Mouse (Mus musculus) forebrain, embryonic 14.5 days (tissue): ENCODE measurements around the gene Nlrp14. TPM values are rescaled to one million over a fixed set of nuclear protein-coding genes. Genes with fewer than 3 reads are reported as not detected.
"Not testable (repeated sequence)": the region's sequence is repeated elsewhere in the genome, so short reads cannot be mapped to it uniquely, and the experiment has no call there.

Source experiments
- ATAC-seq: fragments of 200-750 bp; cut with Nextera tagmentation; 2 replicates; pipeline ENCODE4 v1.8.0; 2017; ENCODE audit warnings: mild to moderate bottlenecking, moderate library complexity
- DNase-seq: peaks from one replicate; pipeline ENCODE4 v3.0.0-alpha.2; 2015; ENCODE audit warnings: low spot score
- H3K27ac ChIP-seq: fragments of 300-500 bp; sonication (generic); 2 replicates; pipeline ENCODE4 v1.5.1; 2014; ENCODE audit warnings: low read depth, mild to moderate bottlenecking, control low read depth, low read length, moderate library complexity
- H3K27me3 ChIP-seq: fragments of 300-500 bp; sonication (generic); replicated peaks from 2 replicates; pipeline ENCODE4 v1.6.1; 2014; ENCODE audit warnings: low read length, control low read depth, mixed read lengths; ENCODE audit not compliant: control insufficient read depth, insufficient read depth
- H3K36me3 ChIP-seq: fragments of 300-500 bp; sonication (generic); 2 replicates; pipeline ENCODE4 v1.6.1; 2014; ENCODE audit warnings: low read length, control low read depth; ENCODE audit not compliant: control insufficient read depth, insufficient read depth
- H3K4me1 ChIP-seq: fragments of 300-500 bp; sonication (generic); 2 replicates; pipeline ENCODE4 v1.6.1; 2014; ENCODE audit warnings: antibody characterized with exemption, low read length, control low read depth; ENCODE audit not compliant: control insufficient read depth, insufficient read depth
- H3K4me2 ChIP-seq: fragments of 300-500 bp; sonication (generic); 2 replicates; pipeline ENCODE4 v1.6.1; 2014; ENCODE audit warnings: mild to moderate bottlenecking, control low read depth, low read length
- H3K4me3 ChIP-seq: fragments of 300-500 bp; sonication (generic); 2 replicates; pipeline ENCODE4 v1.5.1; 2014; ENCODE audit warnings: low read depth, low read length, control low read depth
- H3K9ac ChIP-seq: fragments of 300-500 bp; sonication (generic); 2 replicates; pipeline ENCODE4 v1.6.1; 2014; ENCODE audit warnings: mild to moderate bottlenecking, low read length, control low read depth, moderate library complexity
- H3K9me3 ChIP-seq: fragments of 300-500 bp; sonication (generic); replicated peaks from 2 replicates; pipeline ENCODE4 v1.6.1; 2016; ENCODE audit warnings: low read length, control low read depth, mixed read lengths; ENCODE audit not compliant: control insufficient read depth
- WGBS: fragments of 180-500 bp; shearing (Covaris S2); extraction: QIAGEN DNeasy Blood & Tissue Kit; methylation state at CpG from one replicate; pipeline ENCODE4 v1.1.7; 2014; 5-methylcytosine and 5-hydroxymethylcytosine counted together
- polyA plus RNA-seq: library from polyadenylated mRNA; unstranded; fragments of >200 nt; fragmentation: Nextera tagmentation; extraction: Ambion mirVana; gene quantifications from 2 replicates; pipeline ENCODE4 v1.2.1, GENCODE M21; 2014

Nlrp14 gene
- not detected in 2 replicates for polyA plus RNA-seq

GRCm38 (mm10) chr7:107166690-107167089 lies at the start of gene Nlrp14:
Gene Nlrp14 (plus strand): TSS chr7:107166990.
- no peak for ATAC-seq
- Histone ChIP-seq H3K27me3 (no peaks in the 10 kb centered on the region), H3K9ac (no peak within 1 kb of the TSS), H3K4me3 (no peak within 1 kb of the TSS), H3K36me3 (no peaks in the 10 kb centered on the region), H3K9me3 (no peaks in the 10 kb centered on the region), H3K27ac (no peak within 1 kb of the TSS), H3K4me2 (no peak within 1 kb of the TSS), H3K4me1 (no peaks in the 10 kb centered on the region)
- WGBS, result 88% methylated on average over 10 of the region's 10 CpGs
- no peak for DNase-seq

GRCm38 (mm10) chr7:107130983-107131382 lies 35.8 kb upstream of the Nlrp14 start, which contains the start of gene Olfr715:
Gene Olfr715 (minus strand): TSS chr7:107131083.
- not testable (repeated sequence) for H3K27ac ChIP-seq, H3K4me2 ChIP-seq, ATAC-seq, H3K9ac ChIP-seq, H3K36me3 ChIP-seq, H3K4me1 ChIP-seq, H3K4me3 ChIP-seq, H3K27me3 ChIP-seq, H3K9me3 ChIP-seq, DNase-seq
- 94% methylated on average over 2 of the region's 3 CpGs for WGBS

GRCm38 (mm10) chr7:107138027-107138426 lies 28.8 kb upstream of the Nlrp14 start, which contains the start of gene Olfr716:
Gene Olfr716 (plus strand): TSS chr7:107138327.
- not testable (repeated sequence) for H3K4me3 ChIP-seq, H3K4me2 ChIP-seq, H3K9ac ChIP-seq, H3K27me3 ChIP-seq, H3K9me3 ChIP-seq, H3K27ac ChIP-seq, H3K4me1 ChIP-seq, H3K36me3 ChIP-seq, DNase-seq, ATAC-seq
- WGBS, result 79% methylated on average over 2 of the region's 2 CpGs

- H3K27ac ChIP-seq, result no peak overlapping the region
- H3K4me3 ChIP-seq, result no peak overlapping the region
- 49% methylated on average over 2 of the region's 2 CpGs for WGBS
- no peak overlapping the region for H3K9ac ChIP-seq
- H3K27me3 ChIP-seq, result no peaks in the 10 kb centered on the region
- H3K36me3 ChIP-seq, result no peaks in the 10 kb centered on the region
- H3K9me3 ChIP-seq, result no peaks in the 10 kb centered on the region
- no peak overlapping the region for H3K4me2 ChIP-seq
- no peaks in the 10 kb centered on the region for H3K4me1 ChIP-seq
- ATAC-seq (no peak), DNase-seq (no peak)
Observed at GRCm38 (mm10) chr7:107180406-107180805, 13.6 kb downstream of the Nlrp14 start.

- no peaks in the 10 kb centered on the region for H3K4me1 ChIP-seq
- no peak overlapping the region for H3K9ac ChIP-seq
- ATAC-seq, result no peak
- H3K36me3 ChIP-seq, result no peaks in the 10 kb centered on the region
- H3K27me3 ChIP-seq, result no peaks in the 10 kb centered on the region
- H3K9me3 ChIP-seq, result no peaks in the 10 kb centered on the region
- DNase-seq, result no peak
- H3K27ac ChIP-seq, result no peak overlapping the region
- no peak overlapping the region for H3K4me3 ChIP-seq
- no peak overlapping the region for H3K4me2 ChIP-seq
- whole genome bisulfite sequencing, result 44% methylated on average over 3 of the region's 3 CpGs
Observed at GRCm38 (mm10) chr7:107201817-107202216, 35.0 kb downstream of the Nlrp14 start.

- Histone ChIP-seq H3K9ac (no peak overlapping the region), H3K4me2 (no peak overlapping the region), H3K27ac (no peak overlapping the region), H3K9me3 (peaks cover 11% of the 10 kb centered on the region), H3K36me3 (no peaks in the 10 kb centered on the region), H3K4me1 (no peaks in the 10 kb centered on the region), H3K4me3 (no peak overlapping the region), H3K27me3 (peaks cover 24% of the 10 kb centered on the region)
- ATAC-seq (no peak), DNase-seq (no peak)
- 73% methylated on average over 3 of the region's 3 CpGs for WGBS
Observed at GRCm38 (mm10) chr7:107207843-107208242, 41.1 kb downstream of the Nlrp14 start.

- WGBS, result 45% methylated on average over 70 of the region's 70 CpGs
- H3K4me1 ChIP-seq, result no peaks in the 10 kb centered on the region
- peak within 1 kb of the TSS; percentile 9; the same call in 1 of the 2 replicates for H3K4me3 ChIP-seq
- H3K4me2 ChIP-seq, result 0 out of 2 replicates have a peak within 1 kb of the TSS, but pooled peaks have one; percentile 16
- H3K27ac ChIP-seq, result no peak within 1 kb of the TSS
- H3K9ac ChIP-seq, result no peak within 1 kb of the TSS
- DNase-seq (no peak), ATAC-seq (peak; percentile 5; the same call in 1 of the 2 replicates)
- H3K9me3 ChIP-seq, result peaks cover 11% of the 10 kb centered on the region
- peaks cover 24% of the 10 kb centered on the region for H3K27me3 ChIP-seq
- no peaks in the 10 kb centered on the region for H3K36me3 ChIP-seq
Observed at GRCm38 (mm10) chr7:107209204-107209860, 42.5 kb downstream of the Nlrp14 start, which contains the start of gene Rbmxl2. Gene Rbmxl2 (plus strand): TSS chr7:107209445.

- WGBS, result 28% methylated on average over 76 of the region's 77 CpGs
- ATAC-seq (peak; percentile 23), DNase-seq (no peak)
- Histone ChIP-seq H3K4me1 (no peaks in the 10 kb centered on the region), H3K4me3 (peak overlapping the region; percentile 9; the same call in 1 of the 2 replicates), H3K9me3 (peaks cover 11% of the 10 kb centered on the region), H3K36me3 (no peaks in the 10 kb centered on the region), H3K4me2 (0 out of 2 replicates have a peak overlapping the region, but pooled peaks have one; percentile 16), H3K27ac (no peak overlapping the region), H3K27me3 (peaks cover 24% of the 10 kb centered on the region), H3K9ac (no peak overlapping the region)
Observed at GRCm38 (mm10) chr7:107210126-107210576, 43.4 kb downstream of the Nlrp14 start.

GRCm38 (mm10) chr7:107215723-107216122 lies 48.9 kb downstream of the Nlrp14 start:
- no peaks in the 10 kb centered on the region for H3K36me3 ChIP-seq
- no peak overlapping the region for H3K9ac ChIP-seq
- DNase-seq (peak; percentile 45), ATAC-seq (peak; percentile 60; the same call in 1 of the 2 replicates)
- no peaks in the 10 kb centered on the region for H3K4me1 ChIP-seq
- H3K9me3 ChIP-seq, result no peaks in the 10 kb centered on the region
- no peak overlapping the region for H3K4me2 ChIP-seq
- peaks cover 7% of the 10 kb centered on the region for H3K27me3 ChIP-seq
- H3K27ac ChIP-seq, result no peak overlapping the region
- no peak overlapping the region for H3K4me3 ChIP-seq
